Mouse (Mus musculus) layer of hippocampus, postnatal 14 days (tissue): ENCODE measurements around the gene Josd2. TPM values are rescaled to one million over a fixed set of nuclear protein-coding genes. Genes with fewer than 3 reads are reported as not detected.

Experiments used
- DNase-seq, 2 experiments: peaks; one replicate each; pipeline ENCODE4 v3.0.0; 2021 to 2022; ENCODE audit warnings: low spot score in 2 of 2, mixed read lengths in 1 of 2
- total RNA-seq, 2 experiments: library from RNA; stranded (reverse); gene quantifications; 2 replicates each; pipeline ENCODE4 v1.2.3; 2021

The Josd2 gene
- total RNA-seq, 2 experiments from 2014 or later, result 60.7 to 64.3 TPM

DNA sequence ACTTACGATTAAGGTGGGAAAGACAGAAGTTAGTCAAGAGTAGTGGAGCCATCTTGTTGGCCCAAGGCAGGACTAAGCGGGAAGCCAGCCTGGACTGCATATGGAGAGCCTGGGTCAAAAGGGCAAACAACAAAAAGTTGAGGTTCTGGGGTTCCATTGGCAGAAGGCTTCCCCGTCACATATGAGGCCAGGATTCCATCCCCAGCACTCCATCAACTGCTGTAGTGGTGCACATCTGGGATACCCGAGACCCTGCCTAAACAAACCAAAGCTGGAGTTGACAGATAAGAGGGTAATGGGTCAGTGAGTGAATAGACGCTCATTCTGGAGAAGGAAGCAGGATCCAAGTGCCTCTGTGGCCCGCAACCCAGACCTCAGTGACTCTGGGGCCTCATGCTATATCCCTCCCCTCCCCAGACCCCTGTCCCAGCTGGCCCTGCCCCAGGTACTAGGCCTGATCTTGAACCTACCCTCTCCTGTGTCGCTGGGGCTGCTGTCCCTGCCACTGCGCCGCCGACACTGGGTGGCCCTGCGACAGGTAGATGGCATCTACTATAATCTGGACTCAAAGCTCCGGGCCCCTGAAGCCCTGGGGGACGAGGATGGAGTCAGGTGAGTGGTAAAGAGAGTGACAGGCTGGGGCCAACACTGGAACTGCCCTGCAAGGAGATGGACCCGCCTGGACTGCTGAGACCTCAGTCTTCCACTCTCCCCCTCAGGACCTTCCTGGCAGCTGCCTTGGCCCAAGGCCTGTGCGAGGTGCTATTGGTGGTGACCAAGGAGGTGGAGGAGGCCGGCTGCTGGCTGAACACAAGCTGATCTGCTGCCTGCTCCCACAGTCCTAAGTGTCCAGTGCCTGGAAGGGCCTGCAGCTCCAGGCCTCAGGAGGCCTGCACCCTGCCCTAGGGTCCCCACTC lies 3.2 kb downstream of the Josd2 start:
- DNase-seq, result no peak

GRCm38 (mm10) chr7:44471880-44472557 lies 4.2 kb downstream of the Josd2 start:
- no peak for DNase-seq

GRCm38 (mm10) chr7:44472558-44472885 lies 4.7 kb downstream of the Josd2 start:
- DNase-seq, result no peak

GRCm38 (mm10) chr7:44472961-44473646 lies 5.3 kb downstream of the Josd2 start:
- DNase-seq, result no peak

DNA sequence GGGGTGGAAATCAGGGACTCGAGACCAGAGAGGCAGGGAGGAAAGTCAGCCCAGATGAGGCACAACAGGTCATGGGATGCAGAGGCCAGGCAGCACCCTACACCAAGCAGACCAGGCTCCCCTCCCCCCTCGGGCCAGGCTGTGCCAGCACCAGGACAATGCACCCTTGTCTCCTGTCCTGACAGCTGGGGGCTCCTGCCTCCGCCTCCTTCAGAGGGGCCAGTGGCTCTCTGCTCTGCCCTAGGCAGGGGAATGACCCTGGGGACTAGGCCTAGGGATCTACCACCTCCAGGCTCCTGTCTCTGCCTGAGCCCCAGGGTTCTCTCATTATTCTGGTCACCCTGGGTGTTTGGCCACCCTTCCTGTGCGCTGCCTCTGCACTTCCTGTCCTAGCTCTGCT lies 6.6 kb downstream of the Josd2 start:
- no peak for DNase-seq

- DNase-seq, result no peak
Measured at GRCm38 (mm10) chr7:44475046-44475614, 7.3 kb downstream of the Josd2 start.

GRCm38 (mm10) chr7:44482836-44483435 lies 15.2 kb downstream of the Josd2 start:
- DNase-seq, result no peak

DNA sequence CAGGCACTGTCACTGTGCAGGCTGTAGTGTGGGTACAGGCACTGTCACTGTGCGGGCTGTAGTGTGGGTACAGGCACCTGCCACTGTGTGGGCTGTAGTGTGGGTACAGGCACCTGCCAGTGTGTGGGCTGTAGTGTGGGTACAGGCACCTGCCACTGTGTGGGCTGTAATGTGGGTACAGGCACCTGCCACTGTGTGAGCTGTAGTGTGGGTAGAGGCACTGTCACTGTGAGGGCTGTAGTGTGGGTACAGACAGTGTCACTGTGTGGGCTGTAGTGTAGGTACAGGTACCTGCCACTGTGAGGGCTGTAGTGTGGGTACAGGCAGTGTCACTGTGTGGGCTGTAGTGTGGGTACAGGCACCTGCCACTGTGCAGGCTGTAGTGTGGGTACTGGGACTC lies 16.3 kb downstream of the Josd2 start:
- DNase-seq, result no peak

DNA sequence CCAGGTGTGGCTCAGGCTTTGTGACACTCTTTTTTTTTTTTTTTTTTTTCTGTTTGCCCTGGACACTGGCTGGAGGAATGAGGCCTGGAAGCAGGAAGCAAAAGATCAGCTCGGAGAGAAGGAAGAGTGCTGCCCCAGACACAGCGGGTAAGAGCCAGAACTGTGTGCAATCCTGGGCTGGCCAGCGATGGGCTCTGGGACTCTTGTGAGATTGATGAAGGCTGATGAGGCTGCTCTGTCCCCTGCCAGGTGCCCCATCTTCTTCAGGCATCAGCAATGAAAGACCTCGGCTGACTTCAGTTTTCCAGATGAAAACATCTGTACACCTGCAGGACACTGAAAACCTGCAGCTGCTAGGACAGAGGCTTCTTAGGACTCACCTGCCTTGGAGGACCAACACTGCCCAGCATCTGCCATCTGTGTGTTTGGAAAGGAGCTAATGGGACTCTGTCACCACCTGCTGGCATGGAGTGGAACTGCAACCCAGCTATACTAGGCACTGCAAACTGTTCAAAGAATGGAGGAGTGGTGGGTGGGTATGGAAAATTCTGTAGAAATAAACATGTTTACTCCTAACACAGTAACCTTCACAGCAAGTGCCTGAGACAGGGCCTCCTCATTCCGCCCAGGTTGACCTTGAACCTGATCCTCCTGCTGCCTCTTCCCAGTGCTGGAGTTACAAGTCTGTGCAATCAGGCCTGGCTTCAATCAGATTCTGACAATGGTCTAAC lies 17.2 kb downstream of the Josd2 start:
- peak; percentile 78 to 83 for DNase-seq

DNA sequence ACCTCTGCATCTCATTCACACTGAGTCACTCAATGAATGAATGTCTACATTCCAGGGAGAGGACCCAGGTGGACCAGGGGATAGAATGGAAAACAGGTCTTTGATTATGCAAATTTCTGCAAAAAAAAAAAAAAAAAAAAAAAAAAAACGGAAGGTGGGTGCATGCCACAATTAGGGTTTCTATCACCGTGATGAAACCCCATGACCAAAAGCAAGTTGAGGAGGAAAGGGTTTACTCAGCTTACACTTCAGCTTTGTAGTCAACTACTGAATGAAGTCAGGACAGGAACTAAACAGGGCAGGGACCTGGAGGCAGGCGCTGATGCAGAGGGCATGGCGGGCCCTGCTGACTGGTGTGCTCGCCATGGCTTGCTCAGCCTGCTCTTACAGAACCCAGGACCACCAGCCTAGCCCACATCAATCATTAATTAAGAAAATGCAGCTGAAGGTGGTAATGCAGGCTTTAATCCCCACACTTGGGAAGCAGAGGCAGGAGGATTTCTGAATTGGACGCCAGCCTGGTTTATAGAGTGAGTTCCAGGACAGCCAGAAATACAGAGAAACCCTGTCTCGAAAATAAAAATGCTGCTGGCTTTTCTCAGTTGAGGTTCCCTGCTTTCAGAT lies 17.9 kb downstream of the Josd2 start:
- DNase-seq, result no peak

- no peak for DNase-seq
Measured at GRCm38 (mm10) chr7:44486927-44487575, 19.3 kb downstream of the Josd2 start.

- DNase-seq, result no peak
Measured at GRCm38 (mm10) chr7:44487936-44488335, 20.2 kb downstream of the Josd2 start.

- DNase-seq, result no peak
Measured at GRCm38 (mm10) chr7:44488545-44488944, 20.8 kb downstream of the Josd2 start.

GRCm38 (mm10) chr7:44490281-44490680 lies 22.5 kb downstream of the Josd2 start:
- DNase-seq, result no peak

- DNase-seq, result no peak
Measured at GRCm38 (mm10) chr7:44491391-44491790, 23.6 kb downstream of the Josd2 start.

DNA sequence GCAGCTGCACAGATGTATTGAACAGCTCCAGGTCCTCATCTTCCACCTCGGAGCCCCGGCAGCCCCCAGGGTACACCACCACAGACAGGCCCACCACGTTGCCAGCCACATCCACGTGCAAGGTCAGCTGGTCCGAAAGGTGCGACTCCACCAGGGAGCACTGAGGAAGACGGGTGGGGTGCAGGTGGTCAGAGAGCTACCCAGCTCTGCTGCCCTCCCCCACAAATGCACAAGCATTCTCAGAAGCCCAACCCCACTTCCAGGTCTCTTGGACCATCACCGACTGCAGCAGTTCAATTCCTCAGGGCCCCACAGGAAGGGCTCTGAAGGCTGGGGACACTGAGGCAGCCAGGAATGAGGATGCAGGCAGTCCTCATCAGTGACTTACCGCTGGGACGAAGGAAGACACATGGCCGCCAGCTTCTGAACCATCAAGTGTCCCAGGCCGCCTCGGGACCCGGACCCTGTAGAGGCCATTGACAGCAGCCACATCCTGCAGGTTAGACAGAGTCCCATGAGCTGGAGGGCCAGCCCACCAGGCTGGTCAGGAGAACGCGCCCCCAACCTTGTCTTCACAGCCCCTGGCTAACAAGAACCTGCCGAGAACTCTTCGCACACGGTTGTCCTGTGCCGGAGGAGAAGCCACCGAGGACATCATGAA lies 24.5 kb downstream of the Josd2 start:
- no peak for DNase-seq

- no peak for DNase-seq
Measured at GRCm38 (mm10) chr7:44494681-44495080, 26.9 kb downstream of the Josd2 start.

GRCm38 (mm10) chr7:44495086-44495485 lies 27.3 kb downstream of the Josd2 start:
- DNase-seq, result no peak
